In genomic region chr6:30356161-30356560, GRCm38 (mm10) we compare ENCODE assay signal across 11 mouse cellular contexts. TPM values are rescaled to one million over a fixed set of nuclear protein-coding genes. Genes with fewer than 3 reads are reported as not detected.
DNase-seq lines count a peak whose midpoint lies in the region; ATAC-seq lines count a peak whose summit lies in the region.
"Had no signal": no experiment of that assay in that cellular context is flagged by ENCODE, and none has a peak within 500 bp of the region (broad histone marks: within the 10 kb centered on the region; RNA-seq: fewer than 3 reads in every experiment).

No protein-coding gene starts in this region.

- H3K27ac ChIP-seq in heart, embryonic 10.5 days, result peak overlapping the region; percentile 50; the same call in 1 of the 2 replicates
- H3K27ac ChIP-seq: forebrain, embryonic 12.5 days had no signal

- DNase-seq in heart, embryonic 10.5 days (ENCODE audit: low spot score), result no peak
- DNase-seq in heart, postnatal 10 days, result no peak
- DNase-seq in CD4-positive helper T cell, adult 2 months (ENCODE audit: low read depth, low spot score), result peak; percentile 33
- peak; percentile 45 for DNase-seq in cerebellum, adult 11-12 months
- no peak for DNase-seq in kidney, postnatal 14 days
- DNase-seq in layer of hippocampus, adult 9-11 months, result no peak
- DNase-seq in MN1 (ENCODE audit: low spot score), result no peak
- DNase-seq: kidney, postnatal 36 days had no signal

- peak; percentile 66 for ATAC-seq in erythroid progenitor cell, adult 5-6 weeks (replicated peaks; ENCODE audit: low FRiP score, poor library complexity, severe bottlenecking)

- intact Hi-C loops in heart, postnatal 10 days (cut with DNase I), result loop anchor here (2.0 to 5.0 kb wide), 6 partner anchors 53 to 504 kb away; no protein-coding TSS in a partner anchor

- no peaks in the 10 kb centered on the region for H3K9me3 ChIP-seq in heart, embryonic 10.5 days
- H3K9me3 ChIP-seq: forebrain, embryonic 12.5 days had no signal

- no peak overlapping the region for H3K4me3 ChIP-seq in heart, embryonic 10.5 days
- H3K4me3 ChIP-seq: forebrain, embryonic 12.5 days had no signal

- 64% methylated on average over 5 of the region's 5 CpGs for WGBS in heart, embryonic 10.5 days

- no peaks in the 10 kb centered on the region for H3K27me3 ChIP-seq in heart, embryonic 10.5 days (ENCODE audit: insufficient read depth, poor library complexity, severe bottlenecking)
- H3K27me3 ChIP-seq: CH12.LX; forebrain, embryonic 12.5 days had no signal

- H3K36me3 ChIP-seq in heart, embryonic 10.5 days, result no peaks in the 10 kb centered on the region
- H3K36me3 ChIP-seq: forebrain, embryonic 12.5 days had no signal

- peaks cover 49% of the 10 kb centered on the region for H3K4me1 ChIP-seq in heart, embryonic 10.5 days
- H3K4me1 ChIP-seq: forebrain, embryonic 12.5 days had no signal

RNA-seq across cellular contexts. Expression of gene Zc3hc1, which starts 34.7 kb away (rescaled TPM):
- polyA plus RNA-seq in heart, embryonic 10.5 days (2016; fragmentation: Nextera tagmentation; extraction: Ambion mirVana), result 55.6 and 71.2 TPM in 2 replicates
- 10 to 100 TPM; 17.2 to 21.9 TPM for total RNA-seq in heart, postnatal 10 days (2021)
- total RNA-seq in erythroid progenitor cell, adult 5-6 weeks (2015; ENCODE audit: low replicate concordance), result 8.4 and 21.6 TPM in 2 replicates
- total RNA-seq in erythroid progenitor cell, adult 5-6 weeks (2017; ENCODE audit: low replicate concordance), result 9.1 and 13.9 TPM in 2 replicates

RNA-seq across cellular contexts. Expression of gene Klhdc10, which starts 45.5 kb away (rescaled TPM):
- polyA plus RNA-seq in heart, embryonic 10.5 days (2016; fragmentation: Nextera tagmentation; extraction: Ambion mirVana), result 30.9 and 33.8 TPM in 2 replicates
- 10 to 100 TPM; 68.3 to 70.4 TPM for total RNA-seq in heart, postnatal 10 days (2021)
- 15.5 and 15.9 TPM in 2 replicates for total RNA-seq in erythroid progenitor cell, adult 5-6 weeks (2015; ENCODE audit: low replicate concordance)
- 18.1 and 23.1 TPM in 2 replicates for total RNA-seq in erythroid progenitor cell, adult 5-6 weeks (2017; ENCODE audit: low replicate concordance)

RNA-seq across cellular contexts. Expression of gene Ube2h, which starts 51.8 kb away (rescaled TPM):
- 49.6 and 51.7 TPM in 2 replicates for polyA plus RNA-seq in heart, embryonic 10.5 days (2016; fragmentation: Nextera tagmentation; extraction: Ambion mirVana)
- total RNA-seq in heart, postnatal 10 days (2021), result 10 to 100 TPM; 84.2 to 86.2 TPM
- total RNA-seq in erythroid progenitor cell, adult 5-6 weeks (2015; ENCODE audit: low replicate concordance), result 26.8 and 29.9 TPM in 2 replicates
- 36.9 and 47.2 TPM in 2 replicates for total RNA-seq in erythroid progenitor cell, adult 5-6 weeks (2017; ENCODE audit: low replicate concordance)

Comparison
In these comparisons a context has a peak if more than half of its experiments do, and no peak if none do; other contexts are left out.
1. DNase-seq: peak in CD4-positive helper T cell, adult 2 months (single experiment) and cerebellum, adult 11-12 months (single experiment); none in heart, embryonic 10.5 days (single experiment), heart, postnatal 10 days (0 of 2), kidney, postnatal 14 days (single experiment), layer of hippocampus, adult 9-11 months (single experiment) and MN1 (single experiment).